Mouse (Mus musculus) large intestine, adult 2 months (tissue): ENCODE measurements around the gene Ghr. TPM values are rescaled to one million over a fixed set of nuclear protein-coding genes. Genes with fewer than 3 reads are reported as not detected.

ENCODE experiments used
- DNase-seq: peaks from one replicate; pipeline ENCODE4 v3.0.0-alpha.2; 2012; ENCODE audit warnings: low read depth, low spot score
- WGBS: fragments of 180-500 bp; shearing (Covaris S2); methylation state at CpG from one replicate; pipeline ENCODE4 v1.1.7; 2018; 5-methylcytosine and 5-hydroxymethylcytosine counted together
- polyA plus RNA-seq: library from polyadenylated mRNA; depleted of rRNA; stranded (reverse); fragments of >200 nt; gene quantifications from 2 replicates; pipeline ENCODE4 v1.2.3, GENCODE M21; 2012

Ghr gene
- polyA plus RNA-seq, 1 experiment, result 6.0 TPM

- no peak for DNase-seq
- WGBS, result 76% methylated on average over 4 of the region's 4 CpGs
Measured at GRCm38 (mm10) chr15:3456543-3456942, 126.7 kb downstream of the Ghr start.

GRCm38 (mm10) chr15:3455572-3455971 is 127.7 kb downstream of the Ghr start:
- no peak for DNase-seq

- WGBS, result 67% methylated on average over 5 of the region's 5 CpGs
- no peak for DNase-seq
Measured at GRCm38 (mm10) chr15:3452080-3452752, 131.1 kb downstream of the Ghr start.

GRCm38 (mm10) chr15:3449564-3449963 is 133.7 kb downstream of the Ghr start:
- WGBS, result 32% methylated on average over 2 of the region's 2 CpGs
- no peak for DNase-seq

- DNase-seq, result no peak
- WGBS, result 55% methylated on average over 7 of the region's 7 CpGs
Measured at GRCm38 (mm10) chr15:3445285-3445909, 137.9 kb downstream of the Ghr start.

- WGBS, result 24% methylated on average over 8 of the region's 8 CpGs
- DNase-seq, result no peak
Measured at GRCm38 (mm10) chr15:3444448-3445020, 138.8 kb downstream of the Ghr start.

GRCm38 (mm10) chr15:3441506-3442286 is 141.6 kb downstream of the Ghr start:
- DNase-seq, result peak; percentile 31
- 49% methylated on average over 4 of the region's 4 CpGs for WGBS

- 65% methylated on average over 3 of the region's 3 CpGs for WGBS
- no peak for DNase-seq
Measured at GRCm38 (mm10) chr15:3437381-3437780, 145.9 kb downstream of the Ghr start.

GRCm38 (mm10) chr15:3435637-3436036 is 147.7 kb downstream of the Ghr start:
- no peak for DNase-seq
- WGBS, result 51% methylated on average over 4 of the region's 4 CpGs

GRCm38 (mm10) chr15:3434461-3434860 is 148.8 kb downstream of the Ghr start:
- DNase-seq, result no peak
- 56% methylated on average over 3 of the region's 3 CpGs for WGBS

GRCm38 (mm10) chr15:3433281-3433680 is 150.0 kb downstream of the Ghr start:
- no peak for DNase-seq
- WGBS, result 61% methylated on average over 7 of the region's 7 CpGs

- 73% methylated on average over 1 of the region's 1 CpGs for WGBS
- no peak for DNase-seq
Measured at GRCm38 (mm10) chr15:3432823-3433222, 150.5 kb downstream of the Ghr start.

- DNase-seq, result no peak
Measured at GRCm38 (mm10) chr15:3429417-3429816, 153.9 kb downstream of the Ghr start.

- no peak for DNase-seq
- 82% methylated on average over 5 of the region's 5 CpGs for WGBS
Measured at GRCm38 (mm10) chr15:3429001-3429400, 154.3 kb downstream of the Ghr start.

- WGBS, result 17% methylated on average over 4 of the region's 4 CpGs
- no peak for DNase-seq
Measured at GRCm38 (mm10) chr15:3426401-3426800, 156.9 kb downstream of the Ghr start.

- 72% methylated on average over 4 of the region's 4 CpGs for WGBS
- no peak for DNase-seq
Measured at GRCm38 (mm10) chr15:3423177-3423576, 160.1 kb downstream of the Ghr start.

- 53% methylated on average over 3 of the region's 3 CpGs for WGBS
- no peak for DNase-seq
Measured at GRCm38 (mm10) chr15:3417699-3418098, 165.6 kb downstream of the Ghr start.

- DNase-seq, result no peak
- 100% methylated on average over 3 of the region's 3 CpGs for WGBS
Measured at GRCm38 (mm10) chr15:3413103-3413502, 170.2 kb downstream of the Ghr start.

- no peak for DNase-seq
Measured at GRCm38 (mm10) chr15:3408478-3408877, 174.8 kb downstream of the Ghr start.

GRCm38 (mm10) chr15:3399196-3399595 is 184.1 kb downstream of the Ghr start:
- DNase-seq, result no peak

More at GRCm38 (mm10) chr15:3408478-3408877, 174.8 kb downstream of the Ghr start:
- WGBS, result 67% methylated on average over 4 of the region's 4 CpGs
